Mouse (Mus musculus) cerebellum, adult 11-12 months (tissue): ENCODE data around the gene Mid1.
"Not testable (repeated sequence)": the region's sequence is repeated elsewhere in the genome, so short reads cannot be mapped to it uniquely, and the experiment has no call there.

ENCODE experiments used
- DNase-seq: peaks from one replicate; pipeline ENCODE4 v3.0.0; 2022

The Mid1 gene

DNA sequence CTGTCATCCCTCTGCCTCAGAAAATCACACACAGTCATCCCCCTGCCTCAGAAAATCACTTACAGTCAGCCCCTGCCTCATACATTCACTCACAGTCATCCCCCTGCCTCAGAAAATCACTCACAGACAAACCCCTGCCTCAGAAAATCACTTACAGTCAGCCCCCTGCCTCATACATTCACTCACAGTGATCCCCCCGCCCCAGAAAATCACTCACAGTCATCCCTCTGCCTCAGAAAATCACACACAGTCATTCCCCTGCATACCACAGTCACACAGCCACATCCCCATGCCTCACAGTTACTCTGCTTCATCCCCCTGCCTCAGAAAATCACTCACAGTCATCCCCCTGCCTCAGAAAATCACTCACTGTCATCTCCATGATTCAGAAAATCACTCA lies 318.5 kb downstream of the Mid1 start:
- not testable (repeated sequence) for DNase-seq

DNA sequence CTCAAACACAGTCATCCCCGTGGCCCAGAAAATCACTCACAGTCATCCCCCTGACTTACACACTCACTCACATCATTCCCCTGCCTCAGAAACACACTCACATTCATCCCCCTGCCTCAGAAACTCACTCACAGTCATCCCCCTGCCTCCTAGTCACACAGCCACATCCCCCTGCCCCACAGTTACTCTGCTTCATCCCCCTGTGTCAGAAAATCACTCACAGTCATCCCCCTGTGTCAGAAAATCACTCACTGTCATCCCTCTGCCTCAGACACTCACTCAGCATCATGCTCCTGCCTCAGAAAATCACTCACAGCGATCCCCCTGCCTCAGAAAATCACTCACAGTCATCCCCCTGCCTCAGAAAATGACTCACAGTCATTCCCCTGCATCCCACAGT lies 319.2 kb downstream of the Mid1 start:
- DNase-seq = peak; percentile 27

- DNase-seq = not testable (repeated sequence)
Measured at GRCm38 (mm10) chrX:170004793-170005192, 319.8 kb downstream of the Mid1 start.

DNA sequence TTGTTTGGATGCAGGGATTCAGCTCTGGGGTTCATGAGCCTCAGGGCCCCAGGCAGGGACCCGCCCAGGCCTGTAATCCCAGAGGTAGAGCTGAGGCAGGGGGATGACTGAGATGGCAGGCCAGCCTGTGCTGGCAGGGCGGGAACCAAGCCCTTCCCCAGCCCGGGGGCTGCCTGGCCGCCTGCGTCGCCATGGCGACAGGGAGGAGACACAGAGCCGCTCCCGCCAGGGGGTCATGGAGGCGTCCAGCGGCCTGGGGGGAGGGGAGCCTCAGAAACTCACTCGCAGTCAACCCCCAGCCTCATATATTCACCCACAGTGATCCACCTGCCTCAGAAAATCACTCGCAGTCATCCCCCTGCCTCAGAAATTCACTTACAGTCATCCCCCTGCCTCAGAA lies 320.2 kb downstream of the Mid1 start:
- DNase-seq = peak; percentile 83

GRCm38 (mm10) chrX:170005695-170006297 lies 320.8 kb downstream of the Mid1 start:
- DNase-seq = not testable (repeated sequence)

DNA sequence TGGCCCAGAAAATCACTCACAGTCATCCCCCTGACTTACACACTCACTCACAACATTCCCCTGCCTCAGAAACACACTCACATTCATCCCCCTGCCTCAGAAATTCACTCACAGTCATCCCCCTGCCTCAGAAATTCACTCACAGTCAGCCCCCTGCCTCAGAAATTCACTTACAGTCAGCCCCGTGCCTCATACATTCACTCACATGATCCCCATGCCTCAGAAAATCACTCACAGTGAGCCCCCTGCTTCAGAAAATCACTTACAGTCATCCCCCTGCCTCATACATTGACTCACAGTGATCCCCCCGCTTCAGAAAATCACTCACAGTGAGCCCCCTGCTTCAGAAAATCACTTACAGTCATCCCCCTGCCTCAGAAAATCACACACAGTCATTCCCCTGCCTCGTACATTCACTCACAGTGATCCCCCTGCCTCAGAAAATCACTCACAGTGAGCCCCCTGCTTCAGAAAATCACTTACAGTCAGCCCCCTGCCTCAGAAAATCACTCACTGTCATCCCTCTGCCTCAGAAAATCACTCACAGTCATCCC lies 321.8 kb downstream of the Mid1 start:
- peak; percentile 32 for DNase-seq

- DNase-seq = peak; percentile 48
Measured at GRCm38 (mm10) chrX:170007375-170008178, 322.6 kb downstream of the Mid1 start.

GRCm38 (mm10) chrX:170008179-170008467 lies 323.1 kb downstream of the Mid1 start:
- not testable (repeated sequence) for DNase-seq

GRCm38 (mm10) chrX:170008584-170008983 lies 323.6 kb downstream of the Mid1 start:
- peak; percentile 86 for DNase-seq

DNA sequence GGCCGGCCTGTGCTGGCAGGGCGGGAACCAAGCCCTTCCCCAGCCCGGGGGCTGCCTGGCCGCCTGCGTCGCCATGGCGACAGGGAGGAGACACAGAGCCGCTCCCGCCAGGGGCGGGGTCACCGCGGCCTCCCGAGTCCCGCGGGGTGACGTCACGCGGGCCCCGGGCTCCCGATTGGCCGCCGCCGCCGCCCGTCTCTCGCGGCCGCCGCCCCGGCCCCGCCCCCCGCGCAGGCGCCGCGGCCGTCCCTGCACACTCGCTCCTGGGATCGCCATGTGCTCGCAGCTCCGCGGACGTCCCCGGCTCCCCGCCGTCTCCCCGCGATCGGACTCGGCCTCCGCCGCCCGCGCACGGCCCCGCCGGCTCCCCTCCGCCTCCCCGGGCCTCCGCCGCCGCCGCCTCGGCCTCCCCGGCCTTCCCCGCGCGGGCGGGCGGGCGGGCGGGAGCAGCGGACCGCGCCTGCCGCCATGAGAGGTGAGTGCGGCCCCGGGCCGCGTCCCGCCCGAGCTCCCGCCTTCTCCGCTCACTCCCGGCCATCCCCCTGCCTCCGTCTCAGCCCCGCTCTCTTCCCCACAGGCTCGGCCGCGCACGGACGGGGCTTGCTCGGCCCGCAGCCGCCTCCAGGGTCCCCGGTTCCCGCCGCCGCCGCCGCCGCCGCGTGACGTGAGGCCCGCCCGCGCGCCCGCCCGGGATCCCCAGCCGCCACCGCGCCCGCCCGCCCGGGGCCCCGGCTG lies 324.2 kb downstream of the Mid1 start, which contains the start of gene Gm21887:
Gene Gm21887, plus strand, starts transcription at position 644 of the 735 bp plus-strand sequence.
- DNase-seq = peak; percentile 98

DNA sequence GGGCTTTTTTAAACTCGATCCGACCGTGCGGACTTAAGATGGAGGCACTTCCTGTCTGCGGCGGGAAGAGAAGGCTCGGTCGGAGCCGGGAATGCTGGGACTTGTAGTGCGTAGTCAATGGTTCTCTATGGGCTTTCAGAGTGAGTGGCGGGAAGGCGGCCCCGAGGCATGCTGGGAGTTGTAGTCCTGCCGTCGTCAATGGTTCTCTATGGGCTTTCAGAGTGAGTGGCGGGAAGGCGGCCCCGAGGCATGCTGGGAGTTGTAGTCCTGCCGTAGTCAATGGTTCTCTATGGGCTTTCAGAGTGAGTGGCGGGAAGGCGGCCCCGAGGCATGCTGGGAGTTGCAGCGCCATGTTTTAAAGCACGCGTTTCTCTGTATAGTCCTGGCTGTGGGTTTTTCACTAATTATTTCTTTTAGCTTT lies 324.8 kb downstream of the Mid1 start:
- peak; percentile 100 for DNase-seq

GRCm38 (mm10) chrX:170010581-170011528 lies 325.9 kb downstream of the Mid1 start:
- peak; percentile 90 for DNase-seq

DNA sequence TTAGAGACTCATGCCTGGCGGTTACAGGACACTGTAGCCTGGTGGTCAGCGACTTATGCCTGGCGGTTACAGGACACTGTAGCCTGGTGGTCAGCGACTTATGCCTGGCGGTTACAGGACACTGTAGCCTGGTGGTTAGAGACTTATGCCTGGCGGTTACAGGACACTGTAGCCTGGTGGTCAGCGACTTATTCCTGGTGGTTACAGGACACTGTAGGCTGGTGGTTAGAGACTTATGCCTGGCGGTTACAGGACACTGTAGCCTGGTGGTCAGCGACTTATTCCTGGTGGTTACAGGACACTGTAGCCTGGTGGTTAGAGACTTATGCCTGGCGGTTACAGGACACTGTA lies 326.5 kb downstream of the Mid1 start:
- peak; percentile 56 for DNase-seq

DNA sequence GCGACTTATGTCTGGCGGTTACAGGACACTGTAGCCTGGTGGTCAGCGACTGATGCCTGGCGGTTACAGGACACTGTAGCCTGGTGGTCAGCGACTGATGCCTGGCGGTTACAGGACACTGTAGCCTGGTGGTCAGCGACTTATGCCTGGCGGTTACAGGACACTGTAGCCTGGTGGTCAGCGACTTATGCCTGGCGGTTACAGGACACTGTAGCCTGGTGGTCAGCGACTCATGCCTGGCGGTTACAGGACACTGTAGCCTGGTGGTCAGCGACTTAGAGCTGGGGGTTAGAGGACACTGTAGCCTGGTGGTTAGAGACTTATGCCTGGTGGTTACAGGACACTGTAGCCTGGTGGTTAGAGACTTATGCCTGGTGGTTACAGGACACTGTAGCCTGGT lies 328.4 kb downstream of the Mid1 start:
- DNase-seq = peak; percentile 44

- peak; percentile 31 for DNase-seq
Measured at GRCm38 (mm10) chrX:170014038-170014437, 329.0 kb downstream of the Mid1 start.

DNA sequence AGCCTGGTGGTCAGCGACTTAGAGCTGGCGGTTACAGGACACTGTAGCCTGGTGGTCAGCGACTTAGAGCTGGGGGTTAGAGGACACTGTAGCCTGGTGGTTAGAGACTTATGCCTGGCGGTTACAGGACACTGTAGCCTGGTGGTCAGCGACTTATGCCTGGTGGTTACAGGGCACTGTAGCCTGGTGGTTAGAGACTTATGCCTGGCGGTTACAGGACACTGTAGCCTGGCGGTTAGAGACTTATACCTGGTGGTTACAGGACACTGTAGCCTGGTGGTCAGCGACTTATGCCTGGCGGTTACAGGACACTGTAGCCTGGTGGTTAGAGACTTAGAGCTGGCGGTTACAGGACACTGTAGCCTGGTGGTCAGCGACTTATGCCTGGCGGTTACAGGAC lies 330.9 kb downstream of the Mid1 start:
- peak; percentile 29 for DNase-seq

DNA sequence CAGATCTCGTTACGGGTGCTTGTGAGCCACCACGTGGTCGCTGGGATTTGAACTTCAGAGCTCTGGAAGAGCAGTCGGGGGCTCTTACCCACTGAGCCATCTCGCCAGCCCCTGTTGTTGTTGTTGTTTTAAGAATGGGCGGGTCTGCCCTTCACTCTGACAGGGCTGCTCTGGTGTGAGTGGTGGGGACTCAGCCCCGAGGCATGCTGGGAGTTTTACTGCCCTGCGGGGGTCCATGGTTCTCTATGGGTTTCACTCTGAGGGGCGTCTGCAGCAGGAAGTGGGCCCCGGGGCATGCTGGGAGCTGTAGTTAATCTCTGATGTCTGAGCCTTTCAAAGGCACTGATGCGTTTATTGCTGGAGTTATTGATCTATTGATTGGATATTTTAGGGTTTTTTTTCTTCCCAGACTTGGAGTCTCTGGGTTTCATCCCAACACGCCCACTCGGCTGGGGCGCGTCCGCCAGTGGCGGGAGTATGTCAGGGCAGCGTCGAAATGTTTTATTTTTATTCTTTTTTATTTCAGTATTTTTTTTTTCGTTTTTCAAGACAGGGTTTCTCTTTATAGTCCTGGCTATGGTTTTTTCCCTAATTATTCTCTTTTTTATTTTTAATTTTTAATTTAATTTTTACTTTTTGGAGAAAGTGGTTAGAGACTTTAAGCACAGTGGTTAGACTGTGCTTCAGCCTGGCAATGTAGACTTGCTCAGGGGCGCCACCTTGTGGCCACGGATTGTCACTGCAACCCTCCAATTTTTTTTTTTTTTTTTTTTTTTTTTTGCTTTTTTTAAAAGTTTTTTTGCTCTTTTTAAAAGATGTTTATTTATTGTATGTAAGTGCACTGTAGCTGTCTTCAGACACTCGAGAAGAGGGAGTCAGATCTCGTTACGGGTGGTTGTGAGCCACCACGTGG lies 332.6 kb downstream of the Mid1 start:
- peak; percentile 83 for DNase-seq

- peak; percentile 84 for DNase-seq
Measured at GRCm38 (mm10) chrX:170018571-170019218, 333.7 kb downstream of the Mid1 start.

- peak; percentile 76 for DNase-seq
Measured at GRCm38 (mm10) chrX:170019219-170019953, 334.4 kb downstream of the Mid1 start.
